Mouse (Mus musculus) kidney, adult 2 months (tissue): Measurements from ENCODE around the gene Wdr1. TPM values are rescaled to one million over a fixed set of nuclear protein-coding genes. Genes with fewer than 3 reads are reported as not detected.

Source experiments
- DNase-seq: peaks from one replicate; pipeline ENCODE4 v3.0.0; 2021
- H3K27ac ChIP-seq: fragments of 200-500 bp; 2 replicates; pipeline ENCODE4 v1.5.1; 2012; ENCODE audit warnings: low read depth, low read length, control low read depth, inconsistent platforms; ENCODE audit not compliant: insufficient read depth
- H3K27me3 ChIP-seq: fragments of 200-500 bp; replicated peaks from 2 replicates; pipeline ENCODE4 v1.6.1; 2012; ENCODE audit warnings: mild to moderate bottlenecking, moderate library complexity, low read length, inconsistent platforms; ENCODE audit not compliant: control insufficient read depth, insufficient read depth
- H3K36me3 ChIP-seq: fragments of 200-500 bp; 2 replicates; pipeline ENCODE4 v1.6.1; 2012; ENCODE audit warnings: mild to moderate bottlenecking, moderate library complexity, low read length, inconsistent platforms; ENCODE audit not compliant: control insufficient read depth, insufficient read depth
- H3K4me1 ChIP-seq: fragments of 200-500 bp; 2 replicates; pipeline ENCODE4 v1.6.1; 2011; ENCODE audit warnings: low read length; ENCODE audit not compliant: control insufficient read depth, insufficient read depth
- H3K4me3 ChIP-seq: fragments of 200-500 bp; 2 replicates; pipeline ENCODE4 v1.5.1; 2011; ENCODE audit warnings: mild to moderate bottlenecking, low read depth, low read length, control low read depth; ENCODE audit not compliant: insufficient read depth
- CTCF ChIP-seq: fragments of 200-500 bp; conservative IDR thresholded peaks from 2 replicates; pipeline ENCODE4 v1.5.1; 2011; ENCODE audit warnings: low read depth, mild to moderate bottlenecking, control low read depth, low read length, moderate library complexity, mixed read lengths; ENCODE audit not compliant: insufficient read depth, insufficient read length
- POLR2A ChIP-seq: fragments of 200-500 bp; IDR thresholded peaks from one replicate; pipeline ENCODE4 v1.6.1; 2011; ENCODE audit warnings: low read depth, low read length, control low read depth
- WGBS: fragments of 180-500 bp; shearing (Covaris S2); methylation state at CpG from one replicate; pipeline ENCODE4 v1.1.7; 2018; 5-methylcytosine and 5-hydroxymethylcytosine counted together
- polyA plus RNA-seq: library from polyadenylated mRNA; depleted of rRNA; stranded (reverse); fragments of >200 nt; gene quantifications from 2 replicates; pipeline ENCODE4 v1.2.3, GENCODE M21; 2012

The Wdr1 gene
- polyA plus RNA-seq, 1 experiment, result 122 TPM

DNA sequence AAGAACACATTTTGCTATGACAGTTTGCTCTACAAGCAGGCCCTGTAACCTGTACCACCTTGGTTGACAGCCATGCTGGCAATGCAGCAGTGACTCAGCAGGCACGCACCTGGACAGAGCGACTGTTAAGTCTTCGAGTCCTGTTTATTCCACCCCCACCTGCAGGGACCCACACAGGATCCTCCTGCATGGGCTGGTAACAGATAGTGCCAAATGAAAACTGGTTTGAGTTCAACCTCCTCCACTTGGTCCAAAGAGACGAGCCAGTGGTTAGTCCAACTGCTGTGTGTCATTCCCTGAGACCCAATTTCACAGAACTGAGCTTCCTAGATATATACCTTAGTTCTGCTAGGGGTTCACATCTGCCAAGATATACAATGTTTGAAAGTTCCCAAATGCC lies 5.2 kb downstream of the Wdr1 start:
- 93% methylated on average over 4 of the region's 4 CpGs for WGBS
- H3K27me3 ChIP-seq, result no peaks in the 10 kb centered on the region
- no peak overlapping the region for H3K27ac ChIP-seq
- DNase-seq, result no peak
- no peaks in the 10 kb centered on the region for H3K36me3 ChIP-seq
- no peak for TF ChIP-seq CTCF
- TF ChIP-seq POLR2A, result no peak
- no peak overlapping the region for H3K4me3 ChIP-seq
- H3K4me1 ChIP-seq, result peaks cover 9% of the 10 kb centered on the region

DNA sequence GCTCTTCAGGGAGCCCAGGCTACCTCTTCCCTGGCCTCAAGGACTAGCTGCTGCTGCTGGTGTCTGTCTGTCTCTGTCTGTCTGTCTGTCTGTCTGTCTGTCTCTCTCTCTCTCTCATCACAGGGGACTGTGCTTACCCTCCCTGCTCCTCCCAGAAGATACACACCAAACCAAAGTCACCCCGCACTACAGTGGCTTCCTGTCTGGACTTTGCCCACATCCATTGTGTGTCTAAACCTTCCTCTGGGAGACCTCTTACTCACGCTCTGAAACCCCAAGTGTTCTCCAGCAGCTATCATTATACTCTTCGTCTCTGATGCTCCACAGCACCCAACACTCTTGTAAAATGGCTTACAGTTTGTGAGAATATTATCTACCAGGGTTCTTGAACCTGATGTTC lies 6.6 kb downstream of the Wdr1 start:
- Histone ChIP-seq H3K27me3 (no peaks in the 10 kb centered on the region), H3K4me3 (no peak overlapping the region), H3K27ac (no peak overlapping the region), H3K36me3 (no peaks in the 10 kb centered on the region), H3K4me1 (peaks cover 9% of the 10 kb centered on the region)
- DNase-seq, result no peak
- TF ChIP-seq POLR2A (no peak), CTCF (no peak)
- WGBS, result 51% methylated on average over 3 of the region's 3 CpGs

DNA sequence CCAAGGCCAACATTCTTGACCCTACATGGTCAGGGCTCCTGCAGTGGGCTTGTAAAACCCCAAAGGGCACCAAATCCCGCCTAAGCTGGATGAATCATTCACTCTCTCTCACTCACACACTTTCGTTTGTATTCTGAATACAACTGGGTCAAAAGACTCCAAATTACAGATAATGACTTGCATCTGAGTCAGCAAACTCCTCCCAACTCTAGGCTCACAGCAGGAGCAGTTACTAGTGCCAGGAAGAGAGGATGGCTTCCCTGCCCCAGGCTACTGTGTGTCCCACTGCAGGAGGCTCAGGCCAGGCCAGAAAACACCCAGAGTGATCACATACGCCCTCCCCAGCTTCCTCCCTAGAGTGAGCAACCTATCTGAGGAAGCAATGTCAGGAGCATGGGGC lies 9.1 kb downstream of the Wdr1 start:
- Histone ChIP-seq H3K27ac (no peak overlapping the region), H3K36me3 (no peaks in the 10 kb centered on the region), H3K4me1 (peaks cover 9% of the 10 kb centered on the region), H3K4me3 (no peak overlapping the region), H3K27me3 (no peaks in the 10 kb centered on the region)
- peak; percentile 45 for DNase-seq
- WGBS, result 23% methylated on average over 3 of the region's 3 CpGs
- TF ChIP-seq CTCF, result no peak

DNA sequence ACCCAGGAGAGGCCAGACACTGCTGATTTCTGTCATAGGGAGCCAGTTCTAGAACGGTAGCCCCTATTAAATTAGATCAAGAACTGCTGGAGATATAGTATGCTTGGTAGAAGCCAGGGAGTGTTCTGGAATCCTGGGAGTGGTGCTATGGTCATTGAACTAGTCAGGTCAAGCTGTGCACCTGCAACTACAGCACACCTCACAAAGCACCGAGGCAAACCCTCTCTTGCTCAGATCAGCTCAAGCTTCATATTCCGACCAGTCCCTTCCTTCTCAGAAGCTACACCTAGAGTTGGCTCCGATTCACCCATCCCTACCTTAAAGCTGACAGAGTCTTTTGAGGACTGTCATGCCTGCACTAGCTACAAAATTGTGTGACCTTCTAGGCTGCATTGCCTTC lies 9.5 kb downstream of the Wdr1 start:
- 85% methylated on average over 4 of the region's 4 CpGs for WGBS
- no peak for TF ChIP-seq POLR2A
- TF ChIP-seq CTCF, result no peak
- H3K4me3 ChIP-seq, result no peak overlapping the region
- DNase-seq, result no peak
- H3K27me3 ChIP-seq, result no peaks in the 10 kb centered on the region
- no peaks in the 10 kb centered on the region for H3K36me3 ChIP-seq
- no peak overlapping the region for H3K27ac ChIP-seq
- peaks cover 9% of the 10 kb centered on the region for H3K4me1 ChIP-seq

DNA sequence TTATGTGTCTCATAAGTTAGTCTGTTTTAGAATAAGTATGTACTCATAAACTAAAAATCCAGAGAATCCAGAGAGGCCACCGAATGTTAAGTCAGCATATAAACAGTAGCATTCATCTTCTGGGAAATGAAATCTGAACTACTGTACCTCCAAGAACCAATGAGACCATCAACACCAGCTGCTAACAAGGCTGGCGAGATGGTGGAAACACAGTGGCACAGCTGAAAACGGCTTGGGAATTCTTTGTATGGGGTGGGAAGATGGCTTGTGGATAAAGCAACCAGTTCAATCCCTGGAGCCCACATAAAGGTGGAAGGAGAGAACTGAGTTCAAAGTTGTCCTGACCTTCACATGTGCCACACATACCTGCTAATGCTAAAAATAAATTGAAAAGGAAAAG lies 10.4 kb downstream of the Wdr1 start:
- no peaks in the 10 kb centered on the region for H3K27me3 ChIP-seq
- no peak overlapping the region for H3K4me3 ChIP-seq
- WGBS, result 75% methylated on average over 3 of the region's 3 CpGs
- H3K36me3 ChIP-seq, result peaks cover 2% of the 10 kb centered on the region; the same call in 1 of the 2 replicates
- DNase-seq, result no peak
- TF ChIP-seq POLR2A, result no peak
- TF ChIP-seq CTCF, result no peak
- no peak overlapping the region for H3K27ac ChIP-seq
- H3K4me1 ChIP-seq, result peaks cover 9% of the 10 kb centered on the region

DNA sequence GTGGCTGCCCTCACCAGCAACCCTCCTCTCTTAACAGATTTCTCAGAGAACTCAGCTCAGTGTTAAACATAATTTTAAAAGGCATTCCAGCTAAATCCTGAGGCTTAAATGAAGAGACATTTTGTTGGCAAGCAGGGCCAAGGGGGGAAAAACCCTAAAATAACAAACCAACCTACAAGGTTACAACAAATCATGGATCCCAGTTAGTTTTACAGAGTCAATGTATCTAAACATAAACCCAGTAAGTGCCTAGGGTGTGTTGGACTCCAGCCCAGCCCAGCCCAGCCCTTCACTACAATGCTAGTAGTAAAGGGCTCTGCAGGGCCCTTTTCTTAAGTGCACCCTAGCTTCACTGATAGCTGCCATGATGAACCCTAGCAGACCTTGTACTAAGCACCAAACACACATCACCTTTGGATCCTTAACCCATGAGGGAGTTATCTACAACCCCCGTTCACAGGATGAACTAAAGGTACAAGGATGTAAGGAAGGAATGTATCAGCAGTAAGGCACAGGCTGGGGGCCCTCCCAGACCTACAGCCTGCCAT lies 12.7 kb downstream of the Wdr1 start:
- Histone ChIP-seq H3K27me3 (no peaks in the 10 kb centered on the region), H3K36me3 (peaks cover 4% of the 10 kb centered on the region; the same call in 1 of the 2 replicates), H3K4me1 (peaks cover 9% of the 10 kb centered on the region), H3K4me3 (no peak overlapping the region), H3K27ac (no peak overlapping the region)
- TF ChIP-seq POLR2A (no peak), CTCF (no peak)
- 70% methylated on average over 1 of the region's 1 CpGs for WGBS
- DNase-seq, result no peak

DNA sequence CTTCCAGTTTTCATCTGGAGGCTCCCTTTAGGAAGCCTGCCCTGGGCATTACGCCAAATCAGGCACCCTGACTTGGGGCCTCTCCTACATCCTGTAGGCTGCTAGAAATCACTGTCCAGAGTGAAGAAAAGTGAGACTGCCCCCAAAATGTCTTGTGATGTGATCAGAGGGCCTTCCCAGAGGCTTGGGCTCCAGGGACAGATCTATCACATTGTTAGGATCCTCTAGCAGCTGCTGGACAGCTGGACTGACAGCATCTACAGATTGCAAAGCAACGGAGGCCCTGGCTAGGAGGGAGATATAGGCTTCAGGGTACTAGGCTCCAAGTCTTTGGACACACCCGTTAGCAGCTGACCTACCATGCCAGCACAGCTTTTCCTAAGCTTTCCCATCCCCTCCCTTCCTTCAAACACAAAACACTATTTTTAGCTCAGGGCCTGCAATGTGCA lies 13.5 kb downstream of the Wdr1 start:
- H3K4me1 ChIP-seq, result peaks cover 9% of the 10 kb centered on the region
- TF ChIP-seq CTCF, result no peak
- no peak for TF ChIP-seq POLR2A
- 57% methylated on average over 3 of the region's 3 CpGs for WGBS
- H3K27me3 ChIP-seq, result no peaks in the 10 kb centered on the region
- H3K4me3 ChIP-seq, result no peak overlapping the region
- H3K36me3 ChIP-seq, result peaks cover 4% of the 10 kb centered on the region; the same call in 1 of the 2 replicates
- no peak overlapping the region for H3K27ac ChIP-seq
- peak; percentile 23 for DNase-seq

DNA sequence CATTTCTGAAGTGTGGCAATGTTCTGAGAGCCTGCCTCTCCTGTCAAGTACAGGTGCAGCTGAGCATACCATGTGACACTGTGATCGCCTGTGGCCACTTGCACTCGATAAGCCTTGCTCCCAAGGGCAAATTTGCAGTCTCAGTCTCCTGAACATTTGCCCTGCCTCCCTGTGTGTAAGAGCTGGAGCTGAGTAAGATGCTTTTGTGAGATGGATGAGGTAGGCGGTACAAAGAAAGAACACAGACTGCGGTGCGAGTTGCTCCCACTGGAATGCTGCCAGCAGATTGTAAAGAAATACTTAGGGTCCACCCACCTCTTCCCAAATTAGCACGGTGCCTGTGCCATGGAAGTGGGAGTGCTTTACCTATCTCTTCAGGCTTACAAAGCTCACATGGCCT lies 15.6 kb downstream of the Wdr1 start:
- Histone ChIP-seq H3K27me3 (no peaks in the 10 kb centered on the region), H3K4me3 (no peak overlapping the region), H3K4me1 (no peaks in the 10 kb centered on the region), H3K27ac (no peak overlapping the region), H3K36me3 (peaks cover 4% of the 10 kb centered on the region; the same call in 1 of the 2 replicates)
- DNase-seq, result no peak
- WGBS, result 38% methylated on average over 6 of the region's 6 CpGs
- no peak for TF ChIP-seq CTCF
- TF ChIP-seq POLR2A, result no peak
